Mouse (Mus musculus) cortical plate, adult 2 months (tissue): ENCODE measurements around the gene Sugp2.

ENCODE experiments used
- CTCF ChIP-seq: fragments of 200-500 bp; IDR thresholded peaks from 2 replicates; pipeline ENCODE4 v1.5.1; 2011; ENCODE audit warnings: mild to moderate bottlenecking, control low read depth, low read length; ENCODE audit not compliant: insufficient read depth; ENCODE audit errors: extremely low read depth
- POLR2A ChIP-seq: fragments of 200-500 bp; IDR thresholded peaks from 2 replicates; pipeline ENCODE4 v1.6.1; 2011; ENCODE audit warnings: mild to moderate bottlenecking, low read length, control low read depth; ENCODE audit not compliant: insufficient read depth; ENCODE audit errors: extremely low read depth

DNA sequence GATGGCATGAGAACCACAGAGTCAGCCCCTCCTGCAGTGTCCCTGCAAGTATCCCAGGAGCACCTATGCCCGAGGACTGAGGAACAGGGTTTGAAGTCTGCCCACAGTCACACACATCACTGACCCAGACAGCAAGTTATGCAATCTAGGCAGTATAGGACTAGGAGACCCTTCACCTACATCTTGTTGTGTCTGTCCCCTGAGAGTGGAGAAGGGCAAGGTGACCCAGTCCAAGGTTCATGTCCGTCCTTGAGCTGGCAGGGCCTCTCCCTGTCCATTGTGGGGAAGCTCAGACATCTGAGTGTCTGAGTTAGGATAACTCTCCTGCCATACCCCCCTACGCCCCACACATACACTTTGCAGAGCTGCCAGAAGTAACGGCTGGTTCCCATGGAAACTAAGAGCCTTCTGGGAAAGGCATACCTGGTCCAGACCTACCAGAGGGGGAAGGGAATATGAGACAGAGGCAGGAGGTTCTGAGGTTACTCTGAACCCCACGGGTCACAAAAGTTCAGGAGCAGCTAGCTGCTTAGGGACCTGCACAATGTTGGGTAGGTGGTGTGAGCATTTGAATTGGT lies 14.8 kb upstream of the Sugp2 start:
- TF ChIP-seq CTCF (no peak), POLR2A (no peak)
